Mouse (Mus musculus) stomach, postnatal 0 days (tissue): Measurements from ENCODE around the gene Patz1.

ENCODE experiments used
- CTCF ChIP-seq: IDR thresholded peaks from 2 replicates; pipeline ENCODE4 v1.5.1; 2016; ENCODE audit warnings: antibody characterized with exemption, low read depth, mild to moderate bottlenecking, moderate library complexity
- EP300 ChIP-seq: optimal IDR thresholded peaks from 2 replicates; pipeline ENCODE3; 2016; ENCODE audit warnings: antibody characterized with exemption

GRCm38 (mm10) chr11:3290640-3291310 is 2.1 kb downstream of the Patz1 start:
- TF ChIP-seq CTCF, result no peak
- no peak for TF ChIP-seq EP300
